Mouse (Mus musculus) kidney, postnatal 36 days (tissue): ENCODE results near the gene Gm7697.
"Not testable (repeated sequence)": the region's sequence is repeated elsewhere in the genome, so short reads cannot be mapped to it uniquely, and the experiment has no call there.

Experiments used
- DNase-seq, 2 experiments: peaks; one replicate each; pipeline ENCODE4 v3.0.0; 2021 to 2022; ENCODE audit warnings: mixed read lengths in 2 of 2

Gm7697 gene

GRCm38 (mm10) chr8:69522876-69523275 lies at the start of gene Gm7697:
TSS of gene Gm7697 (minus strand) at chr8:69522976.
- not testable (repeated sequence) for DNase-seq

- not testable (repeated sequence) for DNase-seq
These were observed 28.5 kb upstream of the Gm7697 start for GRCm38 (mm10) chr8:69551249-69551648.

GRCm38 (mm10) chr8:69549556-69549955 lies 26.8 kb upstream of the Gm7697 start:
- peak; percentile 39 to 81 for DNase-seq

GRCm38 (mm10) chr8:69548114-69548513 lies 25.3 kb upstream of the Gm7697 start:
- not testable (repeated sequence) for DNase-seq

- DNase-seq = peak in 1 of 2 experiments; percentile 18
These were observed 24.4 kb upstream of the Gm7697 start for GRCm38 (mm10) chr8:69547208-69547607.

- DNase-seq = not testable (repeated sequence)
These were observed 22.2 kb upstream of the Gm7697 start for GRCm38 (mm10) chr8:69545020-69545419.

GRCm38 (mm10) chr8:69544511-69544910 lies 21.7 kb upstream of the Gm7697 start:
- DNase-seq = peak in 1 of 2 experiments; percentile 15

- not testable (repeated sequence) for DNase-seq
These were observed 21.2 kb upstream of the Gm7697 start for GRCm38 (mm10) chr8:69543984-69544383.

- not testable (repeated sequence) for DNase-seq
These were observed 18.0 kb upstream of the Gm7697 start for GRCm38 (mm10) chr8:69540764-69541163.

GRCm38 (mm10) chr8:69540331-69540730 lies 17.6 kb upstream of the Gm7697 start:
- DNase-seq = not testable (repeated sequence)

- not testable (repeated sequence) for DNase-seq
These were observed 47.8 kb downstream of the Gm7697 start for GRCm38 (mm10) chr8:69474946-69475345.

- DNase-seq = not testable (repeated sequence)
These were observed 69.3 kb downstream of the Gm7697 start, which contains the start of gene Gm9495 for GRCm38 (mm10) chr8:69453465-69453864. TSS of gene Gm9495 (minus strand) at chr8:69453565.
